Mouse (Mus musculus) testis, adult 2 months (tissue): ENCODE results near the gene Usp20.
"Not testable (repeated sequence)": the region's sequence is repeated elsewhere in the genome, so short reads cannot be mapped to it uniquely, and the experiment has no call there.

Source experiments
- CTCF ChIP-seq: fragments of 200-500 bp; IDR thresholded peaks from 2 replicates; pipeline ENCODE4 v1.5.1; 2012; ENCODE audit warnings: low read depth, mild to moderate bottlenecking, inconsistent platforms, low read length, moderate library complexity; ENCODE audit not compliant: control insufficient read depth, insufficient read depth, insufficient replicate concordance
- POLR2A ChIP-seq: fragments of 200-500 bp; IDR thresholded peaks from 2 replicates; pipeline ENCODE4 v1.6.1; 2012; ENCODE audit warnings: low read depth, mild to moderate bottlenecking, inconsistent platforms, low read length, moderate library complexity; ENCODE audit not compliant: control insufficient read depth

DNA sequence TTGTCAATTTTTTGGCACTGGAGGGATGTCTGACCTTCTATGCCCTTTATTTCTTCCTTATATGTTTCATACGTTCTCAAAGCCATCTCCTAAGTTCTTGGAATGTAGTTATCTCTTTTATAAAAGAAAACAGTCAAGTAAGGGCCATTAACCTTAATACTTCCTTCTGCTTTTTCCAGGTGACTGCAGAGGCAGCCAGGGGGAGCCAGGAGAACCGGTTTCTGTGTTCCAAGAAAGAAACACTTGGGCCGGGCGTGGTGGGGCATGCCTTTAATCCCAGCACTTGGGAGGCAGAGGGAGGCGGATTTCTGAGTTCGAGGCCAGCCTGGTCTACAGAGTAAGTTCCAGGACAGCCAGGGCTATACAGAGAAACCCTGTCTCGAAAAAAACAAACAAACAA, 40.0 kb upstream of the Usp20 start:
- TF ChIP-seq CTCF, POLR2A: not testable (repeated sequence)
